Mouse (Mus musculus) ES-E14 (cell line): ENCODE measurements at regions not wholly inside any gene's neighbourhood (a gene's known extent, or its start where the extent isn't known, plus 50 kb on each side); places are given as distances from the start of the nearest gene placed in this dataset.

Source experiments
- HCFC1 ChIP-seq: IDR thresholded peaks from 2 replicates; pipeline ENCODE4 v1.6.1; 2012; ENCODE audit warnings: low read length, inconsistent platforms, borderline replicate concordance; ENCODE audit not compliant: insufficient read depth
- MAFK ChIP-seq: IDR thresholded peaks from 2 replicates; pipeline ENCODE4 v1.6.1; 2014; ENCODE audit warnings: mild to moderate bottlenecking, low read depth, low read length, inconsistent platforms; ENCODE audit not compliant: insufficient read depth

GRCm38 (mm10) chr10:70380041-70380651 lies 60.1 kb upstream of the Fam13c start:
- TF ChIP-seq HCFC1 (no peak), MAFK (no peak)
